Mouse (Mus musculus): ENCODE results near the gene Tgm3. TPM values are rescaled to one million over a fixed set of nuclear protein-coding genes. Genes with fewer than 3 reads are reported as not detected.

Tgm3 gene
- polyA plus RNA-seq, 1 experiment from 2014 or later, result not detected

DNA sequence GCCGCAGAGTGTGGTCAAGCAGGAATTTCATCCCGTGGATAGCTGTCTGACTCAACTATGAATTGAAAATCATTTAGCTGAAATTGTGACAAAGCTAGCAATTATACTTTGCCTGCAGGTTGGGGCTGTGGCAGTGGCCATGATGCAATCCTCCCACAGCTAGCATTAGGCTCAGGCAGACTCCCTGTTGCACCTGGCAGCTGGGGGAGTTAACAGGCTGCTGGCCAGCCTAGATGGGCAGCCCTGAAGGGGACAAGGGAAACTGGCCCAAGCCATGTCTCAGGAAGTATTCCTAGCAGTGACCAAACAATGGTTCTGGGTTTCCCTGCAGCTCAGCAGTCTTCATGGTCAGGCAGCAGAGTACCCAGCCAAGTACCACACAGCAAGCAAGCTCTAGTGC lies 2.8 kb upstream of the Tgm3 start:
- Histone ChIP-seq H3K4me2 (ENCODE audit: low read depth, low read length) (no peak overlapping the region), H3K4me3 (ENCODE audit: low read depth, low read length) (no peak overlapping the region), H3K4me1 (ENCODE audit: control insufficient read depth, low read depth, low read length) (no peaks in the 10 kb centered on the region), H3K36me3 (ENCODE audit: control insufficient read depth, insufficient read depth) (no peaks in the 10 kb centered on the region), H3K9ac (ENCODE audit: low read depth, low read length) (no peak overlapping the region), H3K9me3 (replicated peaks; ENCODE audit: control insufficient read depth, low read length) (no peaks in the 10 kb centered on the region), H3K27me3 (ENCODE audit: control insufficient read depth, insufficient read depth, low read depth, low read length) (no peaks in the 10 kb centered on the region), H3K27ac (ENCODE audit: low read length) (no peak overlapping the region)
- no peak for ATAC-seq (ENCODE audit: low read depth)
- WGBS (ENCODE audit: insufficient replicate concordance), result 67% methylated on average over 2 of the region's 2 CpGs

- no peaks in the 10 kb centered on the region for H3K4me1 ChIP-seq (ENCODE audit: control insufficient read depth, low read depth, low read length)
- H3K9me3 ChIP-seq (replicated peaks; ENCODE audit: control insufficient read depth, low read length), result no peaks in the 10 kb centered on the region
- no peaks in the 10 kb centered on the region for H3K36me3 ChIP-seq (ENCODE audit: control insufficient read depth, insufficient read depth)
- ATAC-seq (ENCODE audit: low read depth), result no peak
- H3K27me3 ChIP-seq (ENCODE audit: control insufficient read depth, insufficient read depth, low read depth, low read length), result no peaks in the 10 kb centered on the region
- H3K4me3 ChIP-seq (ENCODE audit: low read depth, low read length), result no peak overlapping the region
- no peak overlapping the region for H3K4me2 ChIP-seq (ENCODE audit: low read depth, low read length)
- no peak overlapping the region for H3K9ac ChIP-seq (ENCODE audit: low read depth, low read length)
- no peak overlapping the region for H3K27ac ChIP-seq (ENCODE audit: low read length)
These were observed 1.5 kb downstream of the Tgm3 start for GRCm38 (mm10) chr2:130013646-130014045.

GRCm38 (mm10) chr2:130015196-130015595 lies 3.0 kb downstream of the Tgm3 start:
- Histone ChIP-seq H3K27ac (ENCODE audit: low read length) (no peak overlapping the region), H3K4me3 (ENCODE audit: low read depth, low read length) (no peak overlapping the region), H3K9ac (ENCODE audit: low read depth, low read length) (no peak overlapping the region), H3K4me2 (ENCODE audit: low read depth, low read length) (no peak overlapping the region), H3K36me3 (ENCODE audit: control insufficient read depth, insufficient read depth) (no peaks in the 10 kb centered on the region), H3K9me3 (replicated peaks; ENCODE audit: control insufficient read depth, low read length) (no peaks in the 10 kb centered on the region), H3K27me3 (ENCODE audit: control insufficient read depth, insufficient read depth, low read depth, low read length) (no peaks in the 10 kb centered on the region), H3K4me1 (ENCODE audit: control insufficient read depth, low read depth, low read length) (no peaks in the 10 kb centered on the region)
- 56% methylated on average over 2 of the region's 2 CpGs for WGBS (ENCODE audit: insufficient replicate concordance)
- no peak for ATAC-seq (ENCODE audit: low read depth)

- ATAC-seq (ENCODE audit: low read depth), result no peak
- Histone ChIP-seq H3K4me2 (ENCODE audit: low read depth, low read length) (no peak overlapping the region), H3K4me1 (ENCODE audit: control insufficient read depth, low read depth, low read length) (no peaks in the 10 kb centered on the region), H3K4me3 (ENCODE audit: low read depth, low read length) (no peak overlapping the region), H3K9me3 (replicated peaks; ENCODE audit: control insufficient read depth, low read length) (no peaks in the 10 kb centered on the region), H3K27ac (ENCODE audit: low read length) (no peak overlapping the region), H3K36me3 (ENCODE audit: control insufficient read depth, insufficient read depth) (no peaks in the 10 kb centered on the region), H3K9ac (ENCODE audit: low read depth, low read length) (no peak overlapping the region), H3K27me3 (ENCODE audit: control insufficient read depth, insufficient read depth, low read depth, low read length) (no peaks in the 10 kb centered on the region)
- 35% methylated on average over 2 of the region's 2 CpGs for WGBS (ENCODE audit: insufficient replicate concordance)
These were observed 5.9 kb downstream of the Tgm3 start for GRCm38 (mm10) chr2:130018084-130018483.

DNA sequence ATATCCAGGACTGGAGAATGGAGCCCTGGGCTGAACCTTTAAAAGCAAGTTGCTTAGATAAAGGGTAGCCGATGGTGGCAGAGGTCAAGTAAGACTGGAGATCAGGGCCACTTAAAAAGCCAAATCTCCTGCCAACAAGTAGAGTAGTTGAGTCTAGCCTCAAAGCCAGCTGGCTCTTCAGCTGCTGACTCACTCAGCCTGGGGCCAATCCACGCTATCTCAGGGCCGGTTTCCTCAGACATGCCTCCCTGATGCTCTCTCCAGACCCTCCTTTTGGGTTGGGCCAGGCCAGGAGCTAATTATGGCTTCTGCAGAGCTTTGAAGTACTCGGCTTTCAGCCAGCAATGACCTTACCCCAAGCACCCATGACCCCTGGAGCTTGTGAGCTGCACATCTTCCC lies 15.7 kb downstream of the Tgm3 start:
- Histone ChIP-seq H3K4me3 (ENCODE audit: low read depth, low read length) (no peak overlapping the region), H3K4me2 (ENCODE audit: low read depth, low read length) (no peak overlapping the region), H3K9ac (ENCODE audit: low read depth, low read length) (no peak overlapping the region), H3K27me3 (ENCODE audit: control insufficient read depth, insufficient read depth, low read depth, low read length) (no peaks in the 10 kb centered on the region), H3K4me1 (ENCODE audit: control insufficient read depth, low read depth, low read length) (no peaks in the 10 kb centered on the region), H3K36me3 (ENCODE audit: control insufficient read depth, insufficient read depth) (no peaks in the 10 kb centered on the region), H3K27ac (ENCODE audit: low read length) (no peak overlapping the region), H3K9me3 (replicated peaks; ENCODE audit: control insufficient read depth, low read length) (no peaks in the 10 kb centered on the region)
- no peak for ATAC-seq (ENCODE audit: low read depth)
- WGBS (ENCODE audit: insufficient replicate concordance), result 38% methylated on average over 4 of the region's 4 CpGs

- no peak overlapping the region for H3K9ac ChIP-seq (ENCODE audit: low read depth, low read length)
- H3K4me2 ChIP-seq (ENCODE audit: low read depth, low read length), result no peak overlapping the region
- no peaks in the 10 kb centered on the region for H3K9me3 ChIP-seq (replicated peaks; ENCODE audit: control insufficient read depth, low read length)
- no peaks in the 10 kb centered on the region for H3K36me3 ChIP-seq (ENCODE audit: control insufficient read depth, insufficient read depth)
- 61% methylated on average over 11 of the region's 11 CpGs for WGBS (ENCODE audit: insufficient replicate concordance)
- no peak overlapping the region for H3K4me3 ChIP-seq (ENCODE audit: low read depth, low read length)
- no peaks in the 10 kb centered on the region for H3K27me3 ChIP-seq (ENCODE audit: control insufficient read depth, insufficient read depth, low read depth, low read length)
- no peak for ATAC-seq (ENCODE audit: low read depth)
- no peaks in the 10 kb centered on the region for H3K4me1 ChIP-seq (ENCODE audit: control insufficient read depth, low read depth, low read length)
- no peak overlapping the region for H3K27ac ChIP-seq (ENCODE audit: low read length)
These were observed 17.7 kb downstream of the Tgm3 start for GRCm38 (mm10) chr2:130029826-130030225.

DNA sequence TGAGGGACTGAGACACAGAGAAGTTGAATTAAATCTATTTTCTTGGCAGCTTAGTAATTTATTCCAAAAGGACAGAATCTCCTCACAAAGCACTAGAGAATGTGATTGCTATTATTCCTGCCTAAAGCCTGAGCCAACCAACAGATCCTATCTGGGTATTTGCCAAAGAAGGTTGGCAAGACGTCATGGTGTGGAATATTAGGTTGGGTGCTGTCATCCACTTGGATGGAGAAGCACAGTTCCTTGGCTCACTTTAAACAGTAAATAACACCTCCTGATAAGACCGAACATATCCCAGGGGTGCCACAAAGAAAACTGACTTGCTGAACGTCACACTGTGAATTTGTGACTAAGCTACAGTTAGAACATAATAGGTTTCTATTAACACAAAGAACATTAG lies 20.5 kb downstream of the Tgm3 start:
- WGBS (ENCODE audit: insufficient replicate concordance), result 50% methylated on average over 3 of the region's 3 CpGs
- Histone ChIP-seq H3K27me3 (ENCODE audit: control insufficient read depth, insufficient read depth, low read depth, low read length) (no peaks in the 10 kb centered on the region), H3K36me3 (ENCODE audit: control insufficient read depth, insufficient read depth) (no peaks in the 10 kb centered on the region), H3K4me1 (ENCODE audit: control insufficient read depth, low read depth, low read length) (no peaks in the 10 kb centered on the region), H3K9ac (ENCODE audit: low read depth, low read length) (no peak overlapping the region), H3K4me3 (ENCODE audit: low read depth, low read length) (no peak overlapping the region), H3K9me3 (replicated peaks; ENCODE audit: control insufficient read depth, low read length) (no peaks in the 10 kb centered on the region), H3K4me2 (ENCODE audit: low read depth, low read length) (no peak overlapping the region), H3K27ac (ENCODE audit: low read length) (no peak overlapping the region)
- ATAC-seq (ENCODE audit: low read depth), result no peak

- Histone ChIP-seq H3K9me3 (replicated peaks; ENCODE audit: control insufficient read depth, low read length) (no peaks in the 10 kb centered on the region), H3K27ac (ENCODE audit: low read length) (no peak overlapping the region), H3K36me3 (ENCODE audit: control insufficient read depth, insufficient read depth) (no peaks in the 10 kb centered on the region), H3K4me1 (ENCODE audit: control insufficient read depth, low read depth, low read length) (no peaks in the 10 kb centered on the region), H3K4me2 (ENCODE audit: low read depth, low read length) (no peak overlapping the region), H3K9ac (ENCODE audit: low read depth, low read length) (no peak overlapping the region), H3K4me3 (ENCODE audit: low read depth, low read length) (no peak overlapping the region), H3K27me3 (ENCODE audit: control insufficient read depth, insufficient read depth, low read depth, low read length) (no peaks in the 10 kb centered on the region)
- WGBS (ENCODE audit: insufficient replicate concordance), result 70% methylated on average over 8 of the region's 8 CpGs
- no peak for ATAC-seq (ENCODE audit: low read depth)
These were observed 24.7 kb downstream of the Tgm3 start for GRCm38 (mm10) chr2:130036846-130037245.

GRCm38 (mm10) chr2:130038971-130039370 lies 26.8 kb downstream of the Tgm3 start:
- WGBS (ENCODE audit: insufficient replicate concordance), result 63% methylated on average over 3 of the region's 3 CpGs
- Histone ChIP-seq H3K4me3 (ENCODE audit: low read depth, low read length) (no peak overlapping the region), H3K4me1 (ENCODE audit: control insufficient read depth, low read depth, low read length) (no peaks in the 10 kb centered on the region), H3K27me3 (ENCODE audit: control insufficient read depth, insufficient read depth, low read depth, low read length) (no peaks in the 10 kb centered on the region), H3K9ac (ENCODE audit: low read depth, low read length) (no peak overlapping the region), H3K4me2 (ENCODE audit: low read depth, low read length) (no peak overlapping the region), H3K9me3 (replicated peaks; ENCODE audit: control insufficient read depth, low read length) (no peaks in the 10 kb centered on the region), H3K36me3 (ENCODE audit: control insufficient read depth, insufficient read depth) (no peaks in the 10 kb centered on the region), H3K27ac (ENCODE audit: low read length) (no peak overlapping the region)
- no peak for ATAC-seq (ENCODE audit: low read depth)
